Mouse (Mus musculus) left cerebral cortex, postnatal 4 days (tissue): ENCODE data around the gene Tnfsfm13. TPM values are rescaled to one million over a fixed set of nuclear protein-coding genes. Genes with fewer than 3 reads are reported as not detected.

ENCODE experiments used
- DNase-seq: peaks from one replicate; pipeline ENCODE4 v3.0.0-alpha.2; 2022
- intact Hi-C: fragments of 180-260 bp; cut with DNase I; formaldehyde crosslinking; loops from one replicate; pipeline ENCODE4 v1.15.1; 2025
- total RNA-seq, 2 experiments: library from RNA; stranded (reverse); gene quantifications; 2 replicates each; pipeline ENCODE4 v1.2.3; 2021

Gene Tnfsfm13
- total RNA-seq, 2 experiments from 2014 or later: 0.30 to 0.97 TPM

GRCm38 (mm10) chr11:69682209-69682839 is 13.6 kb downstream of the Tnfsfm13 start:
- DNase-seq: peak; percentile 31

DNA sequence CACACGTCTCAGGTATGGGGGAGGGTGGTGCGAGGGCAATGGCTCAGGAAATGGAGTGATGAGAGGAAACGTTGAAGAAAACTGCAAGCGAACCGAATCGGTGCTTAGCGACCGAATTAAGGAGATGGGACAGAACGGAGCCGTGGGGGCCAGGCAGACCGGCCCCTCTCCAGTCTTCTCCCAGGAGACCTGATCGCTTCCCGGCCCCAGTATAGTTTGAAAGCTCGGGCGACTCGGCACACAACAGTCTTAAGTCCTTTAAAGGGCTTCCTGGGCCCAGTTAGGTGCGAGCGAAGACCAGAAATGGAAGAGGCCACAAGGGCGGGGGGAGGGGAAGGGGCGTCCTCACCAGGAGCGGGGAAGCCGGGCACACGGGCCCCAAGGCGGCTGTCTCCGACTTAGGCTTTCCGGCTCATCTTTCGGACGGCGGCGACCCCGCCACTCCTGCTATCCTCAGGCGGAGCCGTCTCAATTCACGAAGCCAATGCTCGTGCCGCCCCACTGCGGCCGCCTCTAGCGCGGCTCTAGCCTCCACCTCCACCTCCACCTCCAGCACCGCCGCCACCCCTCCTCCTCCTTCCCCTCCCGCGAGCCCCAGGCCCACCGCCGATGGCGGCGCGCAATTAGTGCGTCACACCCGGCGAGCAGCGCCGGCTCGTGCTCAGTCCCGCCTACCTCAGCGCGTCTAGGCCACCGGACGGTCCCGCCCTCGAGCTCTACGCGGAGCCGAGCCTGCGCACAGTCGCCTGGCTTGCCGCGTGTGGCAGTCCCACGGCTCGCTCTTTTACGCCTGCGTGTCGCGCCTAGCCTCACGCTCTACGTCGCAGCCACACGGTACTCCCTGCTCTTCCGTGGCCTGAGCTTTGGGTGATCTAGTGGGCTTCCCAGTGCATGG is 14.3 kb downstream of the Tnfsfm13 start, which contains the start of gene Senp3:
Gene Senp3 (minus strand): TSS at position 771 of the 895 bp plus-strand sequence.
- intact Hi-C loops: loop anchor here (5.0 kb wide), 1 partner anchor 76 kb away; the partner anchor contains the start of gene Polr2a
- peak; percentile 98 for DNase-seq

More at GRCm38 (mm10) chr11:69682209-69682839, 13.6 kb downstream of the Tnfsfm13 start:
- intact Hi-C loops: loop anchor here (5.0 kb wide), 1 partner anchor 75 kb away; the partner anchor contains the start of gene Polr2a

GRCm38 (mm10) chr11:69680136-69680855 is 15.6 kb downstream of the Tnfsfm13 start:
- no peak for DNase-seq
- intact Hi-C loops: loop anchor here (5.0 kb wide), 1 partner anchor 77 kb away; the partner anchor contains the start of gene Polr2a

GRCm38 (mm10) chr11:69679144-69679543 is 16.8 kb downstream of the Tnfsfm13 start:
- no peak for DNase-seq
- intact Hi-C loops: no loop called here

DNA sequence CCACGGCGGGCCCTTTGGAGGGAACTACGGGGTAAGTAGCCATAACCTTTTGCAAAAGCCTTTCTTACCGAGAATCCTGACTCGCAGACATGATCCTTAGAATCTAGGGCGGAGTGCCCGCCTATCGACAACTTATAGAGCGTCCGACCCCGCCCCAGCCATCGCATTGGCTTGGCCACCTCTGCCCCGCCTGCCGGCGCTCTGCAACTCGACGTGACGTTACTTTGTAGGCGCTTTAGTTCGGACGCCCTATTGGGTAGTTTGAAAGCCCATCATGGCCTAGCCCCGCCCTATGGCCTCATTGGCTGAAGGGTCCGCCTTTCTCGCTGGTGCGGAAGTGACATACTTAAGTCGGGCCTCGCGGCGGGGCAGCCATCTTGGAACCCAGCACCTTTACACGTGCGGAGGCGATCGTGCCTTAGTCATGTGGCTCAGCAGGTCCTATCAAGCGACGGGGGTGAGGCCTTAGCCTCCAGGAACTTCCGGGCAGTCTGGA is 23.6 kb downstream of the Tnfsfm13 start, which contains the start of gene Eif4a1:
Gene Eif4a1 (minus strand): TSS at position 213 of the 496 bp plus-strand sequence.
- intact Hi-C loops: no loop called here

GRCm38 (mm10) chr11:69671726-69672124 is 24.2 kb downstream of the Tnfsfm13 start:
- intact Hi-C loops: no loop called here
- no peak for DNase-seq

More for the DNA sequence above, 23.6 kb downstream of the Tnfsfm13 start, which contains the start of gene Eif4a1:
- DNase-seq: peak; percentile 100

GRCm38 (mm10) chr11:69670786-69671725 is 24.8 kb downstream of the Tnfsfm13 start:
- intact Hi-C loops: no loop called here
- peak; percentile 97 for DNase-seq

DNA sequence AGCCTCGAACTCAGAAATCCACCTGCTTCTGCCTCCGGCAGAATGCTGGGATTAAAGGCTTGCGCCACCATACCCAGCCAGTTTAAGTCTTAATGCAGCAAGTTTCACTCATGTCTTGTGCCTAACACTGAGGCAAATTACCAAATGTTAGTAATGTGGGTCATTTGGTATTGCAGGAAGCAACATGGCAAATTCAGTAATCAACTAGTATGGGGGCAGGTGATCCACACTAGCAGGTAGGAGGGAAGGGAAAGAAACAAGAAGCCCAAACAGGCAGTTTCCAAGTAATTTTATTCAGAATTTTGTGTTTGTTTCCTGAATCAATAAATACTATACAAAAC is 29.3 kb downstream of the Tnfsfm13 start:
- no peak for DNase-seq
- intact Hi-C loops: no loop called here

GRCm38 (mm10) chr11:69665961-69666664 is 29.8 kb downstream of the Tnfsfm13 start, which contains the start of gene Cd68:
Gene Cd68, minus strand, starts transcription at chr11:69666153.
- no peak for DNase-seq
- intact Hi-C loops: no loop called here

DNA sequence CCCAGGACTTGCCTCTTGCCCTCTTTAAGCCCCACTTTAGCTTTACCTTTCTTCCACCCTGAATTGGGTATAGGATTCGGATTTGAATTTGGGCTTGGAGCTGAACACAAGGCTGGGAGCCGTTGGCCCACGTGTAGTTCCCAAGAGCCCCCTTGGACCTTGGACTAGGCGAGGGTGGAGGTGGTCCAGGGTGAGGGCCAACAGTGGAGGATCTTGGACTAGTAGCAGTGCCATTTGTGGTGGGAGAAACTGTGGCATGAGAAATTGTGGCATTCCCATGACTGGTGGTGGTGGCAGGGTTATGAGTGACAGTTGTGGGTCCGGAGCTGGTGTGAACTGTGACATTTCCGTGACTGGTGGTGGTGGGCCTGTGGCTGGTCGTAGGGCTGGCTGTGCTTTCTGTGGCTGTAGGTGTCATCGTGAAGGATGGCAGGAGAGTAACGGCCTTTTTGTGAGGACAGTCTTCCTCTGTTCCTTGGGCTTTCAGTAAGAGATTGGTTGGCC is 30.4 kb downstream of the Tnfsfm13 start:
- no peak for DNase-seq
- intact Hi-C loops: no loop called here

- no peak for DNase-seq
- intact Hi-C loops: no loop called here
Measured at GRCm38 (mm10) chr11:69664841-69665240, 31.1 kb downstream of the Tnfsfm13 start.

- no peak for DNase-seq
- intact Hi-C loops: no loop called here
Measured at GRCm38 (mm10) chr11:69663795-69664194, 32.1 kb downstream of the Tnfsfm13 start.

DNA sequence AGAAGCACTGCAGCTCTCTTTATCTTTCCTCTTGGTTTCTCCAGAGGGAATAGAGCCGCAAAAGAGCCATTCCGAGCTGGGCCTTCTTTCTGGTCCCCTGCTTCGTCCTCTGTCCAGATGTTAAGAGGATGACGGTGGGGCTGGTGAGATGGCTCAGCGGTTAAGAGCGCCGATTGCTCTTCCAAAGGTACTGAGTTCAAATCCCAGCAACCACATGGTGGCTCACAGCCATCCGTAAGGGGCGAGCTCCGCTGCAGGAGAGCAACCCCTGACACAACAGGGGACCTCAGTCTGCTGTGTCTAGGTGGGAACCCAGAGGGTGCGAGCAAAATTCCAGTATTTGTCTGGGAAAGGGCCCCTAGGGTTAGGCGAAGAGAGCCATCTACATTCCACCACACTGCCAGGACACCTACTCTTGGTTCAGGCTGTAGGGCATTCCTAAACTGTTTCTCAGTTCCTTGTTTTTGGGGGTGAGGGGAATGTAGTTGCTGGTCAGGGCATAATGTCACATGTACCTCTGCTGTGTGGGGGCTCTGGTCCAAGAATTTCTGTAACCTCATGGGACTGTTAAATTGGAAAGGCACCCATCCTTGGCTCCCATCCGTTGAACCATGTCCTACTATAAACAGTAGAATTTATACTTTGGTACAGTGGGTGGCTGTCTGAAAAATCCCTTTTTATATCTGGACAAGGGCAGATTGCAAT is 32.8 kb downstream of the Tnfsfm13 start:
- intact Hi-C loops: no loop called here
- no peak for DNase-seq

- intact Hi-C loops: no loop called here
Measured at GRCm38 (mm10) chr11:69662213-69662966, 33.5 kb downstream of the Tnfsfm13 start, which contains the start of gene Mpdu1. Gene Mpdu1, minus strand, starts transcription at chr11:69662642.

GRCm38 (mm10) chr11:69661221-69661881 is 34.5 kb downstream of the Tnfsfm13 start:
- no peak for DNase-seq
- intact Hi-C loops: no loop called here

More at GRCm38 (mm10) chr11:69662213-69662966, 33.5 kb downstream of the Tnfsfm13 start, which contains the start of gene Mpdu1:
- DNase-seq: peak; percentile 97

DNA sequence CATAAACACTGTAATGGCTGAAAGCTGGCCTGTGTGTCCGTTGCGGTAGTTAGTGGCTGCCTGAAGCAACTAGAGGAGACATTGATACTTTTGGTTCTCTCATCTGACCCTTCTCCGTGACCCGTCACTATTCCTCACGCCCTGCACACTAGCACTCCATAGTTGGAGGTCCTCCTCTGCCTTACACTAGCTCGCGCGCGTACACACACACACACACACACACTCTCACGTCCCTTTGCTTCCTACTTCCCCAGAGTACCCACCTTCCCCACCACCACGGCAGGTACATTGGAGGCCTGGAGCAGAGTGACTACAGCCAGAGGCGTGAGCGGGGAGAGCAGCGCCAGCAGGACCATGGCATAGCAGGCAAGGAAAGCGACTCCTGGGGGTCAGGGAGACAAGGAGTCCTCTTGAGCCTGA is 38.4 kb downstream of the Tnfsfm13 start:
- no peak for DNase-seq
- intact Hi-C loops: no loop called here
